Mouse (Mus musculus) cerebellum, postnatal 10 days (tissue): ENCODE data around the gene Gm49711.
A peak's percentile ranks its signal among the peaks of the same experiment; 100 is the strongest.
"Not testable (repeated sequence)": the region's sequence is repeated elsewhere in the genome, so short reads cannot be mapped to it uniquely, and the experiment has no call there.

Source experiments
- DNase-seq, 2 experiments: peaks; one replicate each; pipeline ENCODE4 v3.0.0; 2021; ENCODE audit warnings: mixed read lengths in 2 of 2

Gm49711 gene

GRCm38 (mm10) chr16:92195094-92195493, 137.0 kb downstream of the Gm49711 start:
- no peak for DNase-seq

- DNase-seq: peak; percentile 75 to 76
These were observed 138.7 kb downstream of the Gm49711 start for GRCm38 (mm10) chr16:92196741-92197331.

- DNase-seq: peak; percentile 36 to 60
These were observed 142.5 kb downstream of the Gm49711 start for GRCm38 (mm10) chr16:92200615-92201014.

- peak; percentile 21 to 29 for DNase-seq
These were observed 145.5 kb downstream of the Gm49711 start for GRCm38 (mm10) chr16:92203599-92203998.

- no peak for DNase-seq
These were observed 151.2 kb downstream of the Gm49711 start for GRCm38 (mm10) chr16:92209291-92209781.

- not testable (repeated sequence) for DNase-seq
These were observed 152.2 kb downstream of the Gm49711 start for GRCm38 (mm10) chr16:92210316-92210715.

GRCm38 (mm10) chr16:92213911-92214310, 155.8 kb downstream of the Gm49711 start:
- DNase-seq: not testable (repeated sequence)

GRCm38 (mm10) chr16:92215599-92216390, 157.7 kb downstream of the Gm49711 start:
- DNase-seq: no peak

GRCm38 (mm10) chr16:92220754-92221153, 162.6 kb downstream of the Gm49711 start:
- DNase-seq: no peak

- peak; percentile 20 to 47 for DNase-seq
These were observed 170.3 kb downstream of the Gm49711 start for GRCm38 (mm10) chr16:92228332-92228919.

- DNase-seq: no peak
These were observed 172.4 kb downstream of the Gm49711 start for GRCm38 (mm10) chr16:92230476-92230931.

GRCm38 (mm10) chr16:92234530-92234929, 176.4 kb downstream of the Gm49711 start:
- DNase-seq: no peak

- no peak for DNase-seq
These were observed 177.1 kb downstream of the Gm49711 start for GRCm38 (mm10) chr16:92235222-92235621.
